Mouse (Mus musculus) MEL (cell line): ENCODE data around the gene Zfp287. TPM values are rescaled to one million over a fixed set of nuclear protein-coding genes. Genes with fewer than 3 reads are reported as not detected.

ENCODE experiments used
- DNase-seq: peaks from one replicate; pipeline ENCODE4 v3.0.0; 2011; ENCODE audit warnings: low read depth, low spot score
- H3K27ac ChIP-seq: 2 replicates; pipeline ENCODE4 v1.5.1; 2012; ENCODE audit warnings: low read depth, mild to moderate bottlenecking, control low read depth, low read length, moderate library complexity; ENCODE audit not compliant: control insufficient read depth
- H3K27me3 ChIP-seq, 2 experiments: fragments of 150-350 bp in 1 of 2; sonication (generic) in 1 of 2; 2 replicates each; pipeline ENCODE4 v1.6.1; 2012; ENCODE audit warnings: low read length in 2 of 2, mild to moderate bottlenecking in 2 of 2, improper control_type of control experiment in 1 of 2, moderate library complexity in 1 of 2; ENCODE audit not compliant: insufficient read depth in 2 of 2, control insufficient read depth in 1 of 2
- H3K36me3 ChIP-seq, 2 experiments: 2 replicates each; pipeline ENCODE4 v1.6.1; 2012 to 2014; ENCODE audit warnings: low read length in 2 of 2, improper control_type of control experiment in 1 of 2, inconsistent platforms in 1 of 2, mild to moderate bottlenecking in 1 of 2; ENCODE audit not compliant: insufficient read depth in 2 of 2, control insufficient read depth in 1 of 2
- H3K4me1 ChIP-seq, 2 experiments: fragments of 150-350 bp in 1 of 2; sonication (generic) in 1 of 2; 2 replicates each; pipeline ENCODE4 v1.6.1; 2012; ENCODE audit warnings: low read length in 2 of 2, improper control_type of control experiment in 1 of 2, mild to moderate bottlenecking in 1 of 2; ENCODE audit not compliant: insufficient read depth in 2 of 2, control insufficient read depth in 1 of 2
- H3K4me3 ChIP-seq, 2 experiments: fragments of 150-350 bp in 1 of 2; sonication (generic) in 1 of 2; 2 replicates each; pipeline ENCODE4 v1.5.1; 2012; ENCODE audit warnings: low read depth in 2 of 2, low read length in 2 of 2, mild to moderate bottlenecking in 2 of 2, moderate library complexity in 2 of 2, control low read depth in 1 of 2, improper control_type of control experiment in 1 of 2; ENCODE audit not compliant: control insufficient read depth in 1 of 2, insufficient read depth in 1 of 2
- H3K79me2 ChIP-seq: 2 replicates; pipeline ENCODE4 v1.6.1; 2012; ENCODE audit warnings: mild to moderate bottlenecking, low read length, moderate library complexity; ENCODE audit not compliant: control insufficient read depth, poor library complexity, insufficient read depth
- H3K9ac ChIP-seq: 2 replicates; pipeline ENCODE4 v1.6.1; 2012; ENCODE audit warnings: low read depth, mild to moderate bottlenecking, control low read depth, low read length, moderate library complexity; ENCODE audit not compliant: control insufficient read depth, poor library complexity, severe bottlenecking
- H3K9me3 ChIP-seq: fragments of 150-350 bp; sonication (generic); replicated peaks from 2 replicates; pipeline ENCODE4 v1.6.1; 2012; ENCODE audit warnings: mild to moderate bottlenecking, low read length, improper control_type of control experiment, moderate library complexity; ENCODE audit not compliant: insufficient read depth
- BHLHE40 ChIP-seq: IDR thresholded peaks from 2 replicates; pipeline ENCODE4 v1.6.1; 2012; ENCODE audit warnings: low read depth, mild to moderate bottlenecking, inconsistent platforms, low read length, improper control_type of control experiment, borderline replicate concordance
- CHD1 ChIP-seq: IDR thresholded peaks from 2 replicates; pipeline ENCODE4 v1.6.1; 2012; ENCODE audit warnings: low read depth, mild to moderate bottlenecking, inconsistent platforms, low read length, improper control_type of control experiment
- CTCF ChIP-seq, 3 experiments: IDR thresholded peaks in 2 of 3; conservative IDR thresholded peaks in 1 of 3; 2 replicates each; pipeline ENCODE4 v1.5.1; 2011 to 2012; ENCODE audit warnings: low read length in 3 of 3, low read depth in 2 of 3, mild to moderate bottlenecking in 2 of 3, improper control_type of control experiment in 1 of 3, inconsistent platforms in 1 of 3, mixed read lengths in 1 of 3, moderate library complexity in 1 of 3; ENCODE audit not compliant: control insufficient read depth in 1 of 3, insufficient read depth in 1 of 3, poor library complexity in 1 of 3, severe bottlenecking in 1 of 3
- ETS1 ChIP-seq: IDR thresholded peaks from 2 replicates; pipeline ENCODE4 v1.6.1; 2012; ENCODE audit warnings: low read depth, mild to moderate bottlenecking, inconsistent platforms, low read length, improper control_type of control experiment, moderate library complexity
- MAFK ChIP-seq: IDR thresholded peaks from 2 replicates; pipeline ENCODE4 v1.6.1; 2011; ENCODE audit warnings: low read depth, mild to moderate bottlenecking, low read length, improper control_type of control experiment, borderline replicate concordance
- MYB ChIP-seq: IDR thresholded peaks from 2 replicates; pipeline ENCODE4 v1.6.1; 2011; ENCODE audit warnings: mild to moderate bottlenecking, low read depth, low read length, improper control_type of control experiment
- MYC ChIP-seq: IDR thresholded peaks from 2 replicates; pipeline ENCODE4 v1.6.1; 2011; ENCODE audit warnings: low read depth, mild to moderate bottlenecking, low read length, improper control_type of control experiment, moderate library complexity
- NELFE ChIP-seq: IDR thresholded peaks from 2 replicates; pipeline ENCODE4 v1.6.1; 2011; ENCODE audit warnings: low read depth, low read length, improper control_type of control experiment
- RAD21 ChIP-seq: IDR thresholded peaks from 2 replicates; pipeline ENCODE4 v1.6.1; 2011; ENCODE audit warnings: mild to moderate bottlenecking, low read depth, low read length, improper control_type of control experiment
- SMC3 ChIP-seq: IDR thresholded peaks from 2 replicates; pipeline ENCODE4 v1.6.1; 2011; ENCODE audit warnings: low read depth, low read length, improper control_type of control experiment
- TAL1 ChIP-seq: IDR thresholded peaks from 2 replicates; pipeline ENCODE4 v1.6.1; 2012; ENCODE audit warnings: mild to moderate bottlenecking, inconsistent platforms, low read length, moderate library complexity, mixed read lengths
- TBP ChIP-seq: IDR thresholded peaks from 2 replicates; pipeline ENCODE4 v1.8.0; 2011; ENCODE audit warnings: low read depth, low read length, improper control_type of control experiment
- TCF12 ChIP-seq: IDR thresholded peaks from 2 replicates; pipeline ENCODE4 v1.6.1; 2014; ENCODE audit warnings: low read depth, mild to moderate bottlenecking, inconsistent platforms, low read length, improper control_type of control experiment, moderate library complexity
- ZC3H11A ChIP-seq: IDR thresholded peaks from 2 replicates; pipeline ENCODE4 v1.6.1; 2012; ENCODE audit warnings: low read depth, mild to moderate bottlenecking, inconsistent platforms, low read length, improper control_type of control experiment
- ZKSCAN1 ChIP-seq: IDR thresholded peaks from 2 replicates; pipeline ENCODE4 v1.6.1; 2012; ENCODE audit warnings: low read depth, mild to moderate bottlenecking, inconsistent platforms, low read length, improper control_type of control experiment, moderate library complexity
- ZMIZ1 ChIP-seq: IDR thresholded peaks from 2 replicates; pipeline ENCODE4 v1.6.1; 2012; ENCODE audit warnings: low read depth, mild to moderate bottlenecking, inconsistent platforms, low read length, improper control_type of control experiment, moderate library complexity
- ZNF384 ChIP-seq: IDR thresholded peaks from 2 replicates; pipeline ENCODE4 v1.6.1; 2012; ENCODE audit warnings: low read depth, mild to moderate bottlenecking, inconsistent platforms, low read length, improper control_type of control experiment
- polyA plus RNA-seq, 2 experiments: library from polyadenylated mRNA; stranded (reverse) in 1 of 2; unstranded in 1 of 2; fragments of >175 nt in 1 of 2; fragments of >200 nt in 1 of 2; gene quantifications; 2 replicates each; pipeline versions ENCODE4 v1.2.1 to v1.2.4; 2012; ENCODE audit warnings: low replicate concordance in 2 of 2, low read depth in 1 of 2; ENCODE audit not compliant: insufficient read length in 2 of 2, insufficient read depth in 1 of 2, missing spikeins in 1 of 2
- total RNA-seq: library from RNA; depleted of rRNA; stranded (reverse); fragments of 300-350 nt; gene quantifications from 2 replicates; pipeline ENCODE4 v1.2.3, GENCODE M21; 2012

The Zfp287 gene
- total and polyA plus RNA-seq, 3 experiments, result not detected

DNA sequence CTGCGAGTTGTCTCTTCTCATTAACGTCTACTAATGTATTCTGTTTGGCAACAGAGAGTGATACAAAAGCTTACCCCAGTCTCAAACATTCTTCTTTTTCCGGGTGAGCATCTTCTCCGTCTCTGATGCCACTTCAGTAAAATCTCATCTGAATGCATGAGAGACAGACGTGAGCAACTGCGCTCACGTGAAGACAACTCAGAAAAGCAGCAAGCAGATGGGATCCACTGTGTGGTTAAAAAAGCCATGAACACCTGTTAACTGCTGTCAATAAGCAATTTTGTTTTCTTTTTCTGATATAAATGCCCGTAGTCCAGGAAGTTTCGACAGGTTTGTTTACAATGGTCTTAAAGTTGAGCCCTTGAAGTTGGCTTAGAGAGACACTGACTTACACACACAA lies 15.5 kb upstream of the Zfp287 start:
- TF ChIP-seq ZKSCAN1 (no peak), BHLHE40 (no peak), NELFE (no peak)
- Histone ChIP-seq H3K9me3 (no peaks in the 10 kb centered on the region), H3K4me3 (no peak overlapping the region), H3K4me1 (no peaks in the 10 kb centered on the region), H3K79me2 (no peaks in the 10 kb centered on the region), H3K27me3 (peaks cover 0 to 6% of the 10 kb centered on the region in 2 experiments), H3K36me3 (no peaks in the 10 kb centered on the region), H3K27ac (no peak overlapping the region), H3K9ac (no peak overlapping the region)
- no peak for DNase-seq

- Histone ChIP-seq H3K79me2 (no peaks in the 10 kb centered on the region), H3K36me3 (no peaks in the 10 kb centered on the region), H3K9ac (no peak overlapping the region), H3K4me3 (no peak overlapping the region), H3K27ac (no peak overlapping the region), H3K9me3 (no peaks in the 10 kb centered on the region), H3K4me1 (no peaks in the 10 kb centered on the region), H3K27me3 (peaks cover 0 to 6% of the 10 kb centered on the region in 2 experiments; a peak in 3 of 4 replicates)
- TF ChIP-seq RAD21 (no peak), TAL1 (no peak), CHD1 (no peak), TCF12 (no peak), MAFK (no peak), MYB (no peak)
- no peak for DNase-seq
These were observed 14.4 kb upstream of the Zfp287 start for GRCm38 (mm10) chr11:62746001-62746533.

DNA sequence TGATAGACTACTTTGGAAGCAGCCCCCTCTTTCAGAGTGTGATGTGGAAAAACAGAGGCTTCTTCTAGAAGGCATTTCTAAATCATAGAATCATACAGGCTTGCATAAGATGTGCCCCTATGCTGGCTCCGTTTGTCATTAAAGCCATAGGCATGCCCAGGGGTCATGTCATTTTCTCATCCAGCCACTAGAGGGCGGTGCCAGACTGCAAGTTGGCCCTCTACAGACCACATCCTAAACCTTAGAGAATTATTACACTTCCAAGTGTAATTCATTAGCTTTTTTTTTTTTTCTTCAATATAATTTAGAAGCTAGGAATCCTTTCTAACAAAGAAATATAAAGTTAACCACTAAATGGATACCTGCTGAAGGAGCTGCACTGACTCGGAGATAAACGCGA lies 12.4 kb upstream of the Zfp287 start:
- H3K79me2 ChIP-seq, result no peaks in the 10 kb centered on the region
- no peak for TF ChIP-seq ETS1
- peak; percentile 83 for TF ChIP-seq ZC3H11A
- peak; percentile 82 for TF ChIP-seq SMC3
- TF ChIP-seq MYC, result no peak
- 0 out of 2 replicates have a peak, but pooled peaks have one; percentile 15 for TF ChIP-seq ZNF384
- TF ChIP-seq TBP, result 0 out of 2 replicates have a peak, but pooled peaks have one; percentile 28
- no peak for TF ChIP-seq ZMIZ1
- TF ChIP-seq CHD1, result no peak
- peak; percentile 99 for TF ChIP-seq RAD21
- TF ChIP-seq CTCF (IDR thresholded peaks at IDR 0.05 in 2 of 3, conservative IDR thresholded peaks at IDR 0.05 in 1 of 3; ENCODE audit: control insufficient read depth in 1 of 3, insufficient read depth in 1 of 3, low read depth in 2 of 3, low read length in 3 of 3, poor library complexity in 1 of 3, severe bottlenecking in 1 of 3), result peak; percentile 92 to 97 (median 97)
- TF ChIP-seq, all 39 proteins: peak for 6
- Histone ChIP-seq H3K27ac (no peak overlapping the region), H3K36me3 (no peaks in the 10 kb centered on the region), H3K9ac (no peak overlapping the region), H3K9me3 (no peaks in the 10 kb centered on the region), H3K4me1 (no peaks in the 10 kb centered on the region), H3K4me3 (no peak overlapping the region), H3K27me3 (peaks cover 0 to 7% of the 10 kb centered on the region in 2 experiments; a peak in 3 of 4 replicates)
- DNase-seq, result peak; percentile 82
